Mouse (Mus musculus): ENCODE data around the gene Farp1. TPM values are rescaled to one million over a fixed set of nuclear protein-coding genes. Genes with fewer than 3 reads are reported as not detected.

Gene Farp1
- polyA plus RNA-seq, 1 experiment = 42.6 TPM

- H3ac ChIP-seq (ENCODE audit: control insufficient read depth, insufficient read length, low read depth) = no peak overlapping the region
- peaks cover 6% of the 10 kb centered on the region for H3K79me3 ChIP-seq (ENCODE audit: low read depth)
- peaks cover 6% of the 10 kb centered on the region for H3K36me3 ChIP-seq (ENCODE audit: control insufficient read depth, insufficient read depth)
- no peaks in the 10 kb centered on the region for H3K27me3 ChIP-seq (ENCODE audit: control insufficient read depth, insufficient read depth, insufficient read length)
- peaks cover 44% of the 10 kb centered on the region for H3K79me2 ChIP-seq (ENCODE audit: control insufficient read depth, insufficient read depth)
- TF ChIP-seq CEBPB (IDR thresholded peaks at IDR 0.05; ENCODE audit: low read depth) = no peak
- TF ChIP-seq FOSL1 (IDR thresholded peaks at IDR 0.05; ENCODE audit: insufficient read depth, low read length, poor library complexity, severe bottlenecking) = no peak
- no peak for TF ChIP-seq MAX (IDR thresholded peaks at IDR 0.05)
- no peak for TF ChIP-seq USF1 (IDR thresholded peaks at IDR 0.05; ENCODE audit: low read depth)
- TF ChIP-seq CTCF (IDR thresholded peaks at IDR 0.05; ENCODE audit: control insufficient read depth, insufficient read depth, insufficient read length) = no peak
- no peak for TF ChIP-seq MYOD1 (IDR thresholded peaks at IDR 0.05; ENCODE audit: control insufficient read depth, insufficient read length, low read depth)
- TF ChIP-seq MYOG (IDR thresholded peaks at IDR 0.05; ENCODE audit: control insufficient read depth, extremely low read depth, insufficient read length) = no peak
- H3K4me3 ChIP-seq (ENCODE audit: insufficient read depth, poor library complexity, severe bottlenecking) = no peak overlapping the region
Measured at GRCm38 (mm10) chr14:121168716-121169115, 133.7 kb downstream of the Farp1 start.

- peaks cover 14% of the 10 kb centered on the region for H3K36me3 ChIP-seq (ENCODE audit: control insufficient read depth, insufficient read depth)
- peaks cover 4% of the 10 kb centered on the region for H3K79me3 ChIP-seq (ENCODE audit: low read depth)
- no peak for TF ChIP-seq USF1 (IDR thresholded peaks at IDR 0.05; ENCODE audit: low read depth)
- TF ChIP-seq MYOD1 (IDR thresholded peaks at IDR 0.05; ENCODE audit: control insufficient read depth, insufficient read length, low read depth) = no peak
- no peak for TF ChIP-seq CTCF (IDR thresholded peaks at IDR 0.05; ENCODE audit: control insufficient read depth, insufficient read depth, insufficient read length)
- no peak for TF ChIP-seq MYOG (IDR thresholded peaks at IDR 0.05; ENCODE audit: control insufficient read depth, extremely low read depth, insufficient read length)
- no peak for TF ChIP-seq FOSL1 (IDR thresholded peaks at IDR 0.05; ENCODE audit: insufficient read depth, low read length, poor library complexity, severe bottlenecking)
- no peak for TF ChIP-seq CEBPB (IDR thresholded peaks at IDR 0.05; ENCODE audit: low read depth)
- TF ChIP-seq MAX (IDR thresholded peaks at IDR 0.05) = no peak
- peaks cover 48% of the 10 kb centered on the region for H3K79me2 ChIP-seq (ENCODE audit: control insufficient read depth, insufficient read depth)
- no peaks in the 10 kb centered on the region for H3K27me3 ChIP-seq (ENCODE audit: control insufficient read depth, insufficient read depth, insufficient read length)
- no peak overlapping the region for H3ac ChIP-seq (ENCODE audit: control insufficient read depth, insufficient read length, low read depth)
- H3K4me3 ChIP-seq (ENCODE audit: insufficient read depth, poor library complexity, severe bottlenecking) = no peak overlapping the region
Measured at GRCm38 (mm10) chr14:121170321-121170720, 135.3 kb downstream of the Farp1 start.

GRCm38 (mm10) chr14:121172065-121173036 is 137.4 kb downstream of the Farp1 start:
- peaks cover 2% of the 10 kb centered on the region for H3K79me3 ChIP-seq (ENCODE audit: low read depth)
- no peaks in the 10 kb centered on the region for H3K27me3 ChIP-seq (ENCODE audit: control insufficient read depth, insufficient read depth, insufficient read length)
- no peak overlapping the region for H3ac ChIP-seq (ENCODE audit: control insufficient read depth, insufficient read length, low read depth)
- TF ChIP-seq USF1 (IDR thresholded peaks at IDR 0.05; ENCODE audit: low read depth) = no peak
- TF ChIP-seq CEBPB (IDR thresholded peaks at IDR 0.05; ENCODE audit: low read depth) = no peak
- no peak for TF ChIP-seq MYOG (IDR thresholded peaks at IDR 0.05; ENCODE audit: control insufficient read depth, extremely low read depth, insufficient read length)
- TF ChIP-seq CTCF (IDR thresholded peaks at IDR 0.05; ENCODE audit: control insufficient read depth, insufficient read depth, insufficient read length) = no peak
- TF ChIP-seq FOSL1 (IDR thresholded peaks at IDR 0.05; ENCODE audit: insufficient read depth, low read length, poor library complexity, severe bottlenecking) = no peak
- no peak for TF ChIP-seq MAX (IDR thresholded peaks at IDR 0.05)
- no peak for TF ChIP-seq MYOD1 (IDR thresholded peaks at IDR 0.05; ENCODE audit: control insufficient read depth, insufficient read length, low read depth)
- H3K4me3 ChIP-seq (ENCODE audit: insufficient read depth, poor library complexity, severe bottlenecking) = no peak overlapping the region
- peaks cover 42% of the 10 kb centered on the region for H3K79me2 ChIP-seq (ENCODE audit: control insufficient read depth, insufficient read depth)
- H3K36me3 ChIP-seq (ENCODE audit: control insufficient read depth, insufficient read depth) = peaks cover 14% of the 10 kb centered on the region

GRCm38 (mm10) chr14:121175385-121175784 is 140.4 kb downstream of the Farp1 start:
- Histone ChIP-seq H3K36me3 (ENCODE audit: control insufficient read depth, insufficient read depth) (peaks cover 14% of the 10 kb centered on the region), H3K79me3 (ENCODE audit: low read depth) (peaks cover 9% of the 10 kb centered on the region), H3K4me3 (ENCODE audit: insufficient read depth, poor library complexity, severe bottlenecking) (no peak overlapping the region), H3ac (ENCODE audit: control insufficient read depth, insufficient read length, low read depth) (no peak overlapping the region), H3K79me2 (ENCODE audit: control insufficient read depth, insufficient read depth) (peaks cover 62% of the 10 kb centered on the region), H3K27me3 (ENCODE audit: control insufficient read depth, insufficient read depth, insufficient read length) (no peaks in the 10 kb centered on the region)
- TF ChIP-seq MYOG (IDR thresholded peaks at IDR 0.05; ENCODE audit: control insufficient read depth, extremely low read depth, insufficient read length) (no peak), FOSL1 (IDR thresholded peaks at IDR 0.05; ENCODE audit: insufficient read depth, low read length, poor library complexity, severe bottlenecking) (no peak), USF1 (IDR thresholded peaks at IDR 0.05; ENCODE audit: low read depth) (no peak), MAX (IDR thresholded peaks at IDR 0.05) (no peak), CEBPB (IDR thresholded peaks at IDR 0.05; ENCODE audit: low read depth) (no peak), CTCF (IDR thresholded peaks at IDR 0.05; ENCODE audit: control insufficient read depth, insufficient read depth, insufficient read length) (no peak), MYOD1 (IDR thresholded peaks at IDR 0.05; ENCODE audit: control insufficient read depth, insufficient read length, low read depth) (no peak)

GRCm38 (mm10) chr14:121175861-121176260 is 140.9 kb downstream of the Farp1 start:
- TF ChIP-seq MYOD1 (IDR thresholded peaks at IDR 0.05; ENCODE audit: control insufficient read depth, insufficient read length, low read depth) (no peak), FOSL1 (IDR thresholded peaks at IDR 0.05; ENCODE audit: insufficient read depth, low read length, poor library complexity, severe bottlenecking) (no peak), CEBPB (IDR thresholded peaks at IDR 0.05; ENCODE audit: low read depth) (no peak), MAX (IDR thresholded peaks at IDR 0.05) (no peak), USF1 (IDR thresholded peaks at IDR 0.05; ENCODE audit: low read depth) (no peak), CTCF (IDR thresholded peaks at IDR 0.05; ENCODE audit: control insufficient read depth, insufficient read depth, insufficient read length) (no peak), MYOG (IDR thresholded peaks at IDR 0.05; ENCODE audit: control insufficient read depth, extremely low read depth, insufficient read length) (no peak)

More at GRCm38 (mm10) chr14:121175861-121176260, 140.9 kb downstream of the Farp1 start:
- no peak overlapping the region for H3ac ChIP-seq (ENCODE audit: control insufficient read depth, insufficient read length, low read depth)
- H3K27me3 ChIP-seq (ENCODE audit: control insufficient read depth, insufficient read depth, insufficient read length) = no peaks in the 10 kb centered on the region
- peaks cover 14% of the 10 kb centered on the region for H3K36me3 ChIP-seq (ENCODE audit: control insufficient read depth, insufficient read depth)
- peaks cover 65% of the 10 kb centered on the region for H3K79me2 ChIP-seq (ENCODE audit: control insufficient read depth, insufficient read depth)
- H3K79me3 ChIP-seq (ENCODE audit: low read depth) = peaks cover 13% of the 10 kb centered on the region
- H3K4me3 ChIP-seq (ENCODE audit: insufficient read depth, poor library complexity, severe bottlenecking) = no peak overlapping the region
